In the genomic region with DNA sequence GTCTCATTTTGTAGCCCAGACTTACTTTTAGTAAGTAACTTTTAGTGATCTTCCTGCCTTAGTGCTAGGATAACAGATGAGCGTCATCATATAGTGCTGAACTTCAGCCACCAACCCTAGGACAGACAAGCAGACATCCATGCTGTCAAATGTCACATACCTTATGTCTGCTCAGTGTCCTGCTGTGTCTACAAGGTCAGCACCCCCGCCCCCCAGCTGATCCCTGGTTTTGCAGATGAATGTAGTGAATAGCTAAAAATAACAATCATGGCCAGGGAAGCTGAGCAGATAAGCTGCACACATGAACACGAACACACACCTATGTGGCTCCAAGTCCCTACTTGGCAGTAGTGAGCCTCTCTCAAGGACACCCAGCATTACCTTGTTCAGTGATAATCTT, we compare ENCODE assay signal across 19 mouse cellular contexts. TPM values are rescaled to one million over a fixed set of nuclear protein-coding genes. Genes with fewer than 3 reads are reported as not detected.
A peak's percentile ranks its signal among the peaks of the same experiment; 100 is the strongest.
DNase-seq lines count a peak whose midpoint lies in the region; ATAC-seq lines count a peak whose summit lies in the region.
"Had no signal": no experiment of that assay in that cellular context is flagged by ENCODE, and none has a peak within 500 bp of the region (broad histone marks: within the 10 kb centered on the region; RNA-seq: fewer than 3 reads in every experiment).

No protein-coding gene starts in this region.

- WGBS in heart, embryonic 10.5 days: 37% methylated on average over 3 of the region's 3 CpGs
- 21% methylated on average over 3 of the region's 3 CpGs for WGBS in heart, embryonic 13.5 days
- WGBS in heart, embryonic 16.5 days: 33% methylated on average over 3 of the region's 3 CpGs
- 82% methylated on average over 3 of the region's 3 CpGs for WGBS in midbrain, embryonic 10.5 days

- H3K4me1 ChIP-seq in heart, embryonic 10.5 days: peaks cover 38% of the 10 kb centered on the region
- peaks cover 53% of the 10 kb centered on the region for H3K4me1 ChIP-seq in heart, embryonic 13.5 days
- peaks cover 19% of the 10 kb centered on the region for H3K4me1 ChIP-seq in heart, embryonic 16.5 days (ENCODE audit: control insufficient read depth, insufficient read depth, low read length)
- peaks cover 3% of the 10 kb centered on the region for H3K4me1 ChIP-seq in midbrain, embryonic 10.5 days
- H3K4me1 ChIP-seq: embryonic facial prominence, embryonic 15.5 days; hindbrain, embryonic 13.5 days had no signal

- H3K9ac ChIP-seq in heart, embryonic 13.5 days: no peak overlapping the region
- H3K9ac ChIP-seq in heart, embryonic 16.5 days (ENCODE audit: low read length): no peak overlapping the region
- H3K9ac ChIP-seq: embryonic facial prominence, embryonic 15.5 days; forebrain, embryonic 15.5 days; hindbrain, embryonic 13.5 days had no signal

- no peak; the same call in 1 of the 2 replicates for ATAC-seq in heart, embryonic 13.5 days (ENCODE audit: extremely low read depth, insufficient number of reproducible peaks, low FRiP score, low TSS enrichment)
- ATAC-seq in heart, embryonic 16.5 days (replicated peaks; ENCODE audit: extremely low read depth, insufficient read depth, low FRiP score): peak; percentile 61
- ATAC-seq: forebrain, embryonic 15.5 days; hindbrain, postnatal 0 days had no signal

- H3K4me3 ChIP-seq in heart, embryonic 10.5 days: no peak overlapping the region
- H3K4me3 ChIP-seq in heart, embryonic 13.5 days: no peak overlapping the region
- no peak overlapping the region for H3K4me3 ChIP-seq in heart, embryonic 16.5 days (ENCODE audit: low read length)
- H3K4me3 ChIP-seq in midbrain, embryonic 10.5 days: no peak overlapping the region
- H3K4me3 ChIP-seq: embryonic facial prominence, embryonic 15.5 days; forebrain, embryonic 15.5 days; hindbrain, embryonic 13.5 days had no signal

- no peak for DNase-seq in heart, embryonic 10.5 days (ENCODE audit: low spot score)
- DNase-seq in heart, postnatal 14 days: no peak
- no peak for DNase-seq in midbrain, embryonic 10.5 days (ENCODE audit: low spot score)
- DNase-seq in cerebellum, adult 8-10 months: no peak
- DNase-seq: adrenal gland, adult 2 months; adrenal gland, postnatal 25 days; cerebellum, adult 2 months; cerebellum, postnatal 14 days; embryo, embryonic 11 days; gastrocnemius, postnatal 14 days; kidney, adult 11 months; kidney, adult 9 months had no signal

- H3K27me3 ChIP-seq in heart, embryonic 10.5 days (ENCODE audit: insufficient read depth, poor library complexity, severe bottlenecking): no peaks in the 10 kb centered on the region
- no peaks in the 10 kb centered on the region for H3K27me3 ChIP-seq in heart, embryonic 13.5 days (replicated peaks)
- no peaks in the 10 kb centered on the region for H3K27me3 ChIP-seq in heart, embryonic 16.5 days (ENCODE audit: control insufficient read depth, insufficient read depth, low read length)
- no peaks in the 10 kb centered on the region for H3K27me3 ChIP-seq in midbrain, embryonic 10.5 days (ENCODE audit: low read depth, poor library complexity, severe bottlenecking)
- H3K27me3 ChIP-seq: embryonic facial prominence, embryonic 15.5 days; forebrain, embryonic 15.5 days; hindbrain, embryonic 13.5 days had no signal

- no peak overlapping the region for H3K4me2 ChIP-seq in heart, embryonic 13.5 days
- H3K4me2 ChIP-seq in heart, embryonic 16.5 days (ENCODE audit: low read depth, low read length): no peak overlapping the region
- H3K4me2 ChIP-seq: embryonic facial prominence, embryonic 15.5 days; forebrain, embryonic 15.5 days; hindbrain, embryonic 13.5 days had no signal

- H3K9me3 ChIP-seq in heart, embryonic 10.5 days: no peaks in the 10 kb centered on the region
- no peaks in the 10 kb centered on the region for H3K9me3 ChIP-seq in heart, embryonic 13.5 days
- no peaks in the 10 kb centered on the region for H3K9me3 ChIP-seq in heart, embryonic 16.5 days (replicated peaks; ENCODE audit: control insufficient read depth, low read length)
- H3K9me3 ChIP-seq in midbrain, embryonic 10.5 days (replicated peaks): no peaks in the 10 kb centered on the region
- H3K9me3 ChIP-seq: embryonic facial prominence, embryonic 15.5 days; forebrain, embryonic 15.5 days; hindbrain, embryonic 13.5 days had no signal

- peak overlapping the region; percentile 77 for H3K27ac ChIP-seq in heart, embryonic 10.5 days
- H3K27ac ChIP-seq in heart, embryonic 13.5 days (replicated peaks): peak overlapping the region; percentile 82
- peak overlapping the region; percentile 75 for H3K27ac ChIP-seq in heart, embryonic 16.5 days (ENCODE audit: low read length)
- H3K27ac ChIP-seq in midbrain, embryonic 10.5 days (replicated peaks): no peak overlapping the region
- H3K27ac ChIP-seq: embryonic facial prominence, embryonic 15.5 days; forebrain, embryonic 15.5 days; hindbrain, embryonic 13.5 days; hindbrain, postnatal 0 days had no signal

- intact Hi-C loops in heart, postnatal 14 days (cut with DNase I): no loop called here

- no peaks in the 10 kb centered on the region for H3K36me3 ChIP-seq in heart, embryonic 10.5 days
- H3K36me3 ChIP-seq in heart, embryonic 13.5 days: no peaks in the 10 kb centered on the region
- no peaks in the 10 kb centered on the region for H3K36me3 ChIP-seq in heart, embryonic 16.5 days (ENCODE audit: control insufficient read depth, insufficient read depth)
- H3K36me3 ChIP-seq in midbrain, embryonic 10.5 days: no peaks in the 10 kb centered on the region
- H3K36me3 ChIP-seq: embryonic facial prominence, embryonic 15.5 days; forebrain, embryonic 15.5 days; hindbrain, embryonic 13.5 days had no signal

RNA-seq across cellular contexts. Expression of gene Actr3b, which starts 11.2 kb away (rescaled TPM):
- 22.7 and 40.6 TPM in 2 replicates for polyA plus RNA-seq in heart, embryonic 10.5 days (2016; fragmentation: Nextera tagmentation; extraction: Ambion mirVana)
- 10 to 100 TPM; 23.3 to 26.7 TPM for total RNA-seq in heart, postnatal 14 days (2021)
- polyA plus RNA-seq in heart, embryonic 13.5 days (2015; fragmentation: Nextera tagmentation; extraction: Ambion mirVana): 34.4 and 40.0 TPM in 2 replicates
- polyA plus RNA-seq in heart, embryonic 16.5 days (2015; fragmentation: Nextera tagmentation; extraction: Ambion mirVana): 30.8 and 31.6 TPM in 2 replicates
- 7.0 and 7.2 TPM in 2 replicates for polyA plus RNA-seq in midbrain, embryonic 10.5 days (2016; fragmentation: Nextera tagmentation; extraction: Ambion mirVana)
- total RNA-seq: hematopoietic stem cell, adult 5-6 weeks had no signal

RNA-seq across cellular contexts. Expression of gene Xrcc2, which starts 43.0 kb away (rescaled TPM):
- 13.0 and 13.2 TPM in 2 replicates for polyA plus RNA-seq in heart, embryonic 10.5 days (2016; fragmentation: Nextera tagmentation; extraction: Ambion mirVana)
- 1 to 10 TPM; 5.8 to 6.4 TPM for total RNA-seq in heart, postnatal 14 days (2021)
- 8.2 and 8.4 TPM in 2 replicates for polyA plus RNA-seq in heart, embryonic 13.5 days (2015; fragmentation: Nextera tagmentation; extraction: Ambion mirVana)
- polyA plus RNA-seq in heart, embryonic 16.5 days (2015; fragmentation: Nextera tagmentation; extraction: Ambion mirVana): 7.4 and 8.0 TPM in 2 replicates
- 15.7 and 17.3 TPM in 2 replicates for polyA plus RNA-seq in midbrain, embryonic 10.5 days (2016; fragmentation: Nextera tagmentation; extraction: Ambion mirVana)
